Mouse (Mus musculus) lung, postnatal 10 days (tissue): ENCODE data around the gene Gprc5d.

Source experiments
- DNase-seq: peaks from one replicate; pipeline ENCODE4 v3.0.0; 2021

Gene Gprc5d

GRCm38 (mm10) chr6:135133486-135133885 lies 15.4 kb upstream of the Gprc5d start:
- no peak for DNase-seq

GRCm38 (mm10) chr6:135133086-135133485 lies 15.0 kb upstream of the Gprc5d start:
- DNase-seq = no peak

- no peak for DNase-seq
Observed at GRCm38 (mm10) chr6:135124755-135125380, 6.8 kb upstream of the Gprc5d start.

- DNase-seq = no peak
Observed at GRCm38 (mm10) chr6:135116479-135116878, 1.6 kb downstream of the Gprc5d start.

- no peak for DNase-seq
Observed at GRCm38 (mm10) chr6:135113114-135113436, 5.0 kb downstream of the Gprc5d start.

- no peak for DNase-seq
Observed at GRCm38 (mm10) chr6:135112411-135113113, 5.5 kb downstream of the Gprc5d start.

- DNase-seq = no peak
Observed at GRCm38 (mm10) chr6:135107014-135107413, 11.1 kb downstream of the Gprc5d start.

GRCm38 (mm10) chr6:135102736-135103303 lies 15.3 kb downstream of the Gprc5d start:
- peak; percentile 21 for DNase-seq

GRCm38 (mm10) chr6:135100787-135101472 lies 17.2 kb downstream of the Gprc5d start:
- no peak for DNase-seq

- DNase-seq = no peak
Observed at GRCm38 (mm10) chr6:135092798-135093470, 25.1 kb downstream of the Gprc5d start.

- DNase-seq = peak; percentile 21
Observed at GRCm38 (mm10) chr6:135090661-135091060, 27.4 kb downstream of the Gprc5d start.

GRCm38 (mm10) chr6:135089786-135090185 lies 28.3 kb downstream of the Gprc5d start:
- peak; percentile 64 for DNase-seq

GRCm38 (mm10) chr6:135087721-135088451 lies 30.2 kb downstream of the Gprc5d start:
- peak; percentile 88 for DNase-seq

- no peak for DNase-seq
Observed at GRCm38 (mm10) chr6:135085703-135086102, 32.4 kb downstream of the Gprc5d start.

GRCm38 (mm10) chr6:135083991-135084502 lies 34.0 kb downstream of the Gprc5d start:
- DNase-seq = no peak

- DNase-seq = no peak
Observed at GRCm38 (mm10) chr6:135078420-135078819, 39.7 kb downstream of the Gprc5d start.

GRCm38 (mm10) chr6:135076202-135076601 lies 41.9 kb downstream of the Gprc5d start:
- no peak for DNase-seq

GRCm38 (mm10) chr6:135074405-135074947 lies 43.6 kb downstream of the Gprc5d start:
- DNase-seq = peak; percentile 26

GRCm38 (mm10) chr6:135070347-135070746 lies 47.7 kb downstream of the Gprc5d start:
- DNase-seq = no peak

- DNase-seq = no peak
Observed at GRCm38 (mm10) chr6:135069856-135070255, 48.2 kb downstream of the Gprc5d start.

- DNase-seq = peak; percentile 66
Observed at GRCm38 (mm10) chr6:135068221-135068620, 49.9 kb downstream of the Gprc5d start.
